Mouse (Mus musculus) midbrain, embryonic 10.5 days (tissue): ENCODE measurements around the gene Large2. TPM values are rescaled to one million over a fixed set of nuclear protein-coding genes. Genes with fewer than 3 reads are reported as not detected.
"Not testable (repeated sequence)": the region's sequence is repeated elsewhere in the genome, so short reads cannot be mapped to it uniquely, and the experiment has no call there.

Source experiments
- DNase-seq: peaks from one replicate; pipeline ENCODE4 v3.0.0-alpha.2; 2017; ENCODE audit warnings: low spot score
- H3K27ac ChIP-seq: fragments of 300-500 bp; sonication (generic); replicated peaks from 2 replicates; pipeline ENCODE4 v1.5.1; 2016; ENCODE audit warnings: mild to moderate bottlenecking
- H3K27me3 ChIP-seq: fragments of 300-500 bp; sonication (generic); 2 replicates; pipeline ENCODE4 v1.6.1; 2016; ENCODE audit warnings: low read depth, mild to moderate bottlenecking; ENCODE audit not compliant: poor library complexity, severe bottlenecking
- H3K36me3 ChIP-seq: fragments of 300-500 bp; sonication (generic); 2 replicates; pipeline ENCODE4 v1.6.1; 2016; ENCODE audit warnings: mild to moderate bottlenecking, moderate library complexity
- H3K4me1 ChIP-seq: fragments of 300-500 bp; sonication (generic); 2 replicates; pipeline ENCODE4 v1.6.1; 2016
- H3K4me3 ChIP-seq: fragments of 300-500 bp; sonication (generic); 2 replicates; pipeline ENCODE4 v1.5.1; 2016; ENCODE audit warnings: mild to moderate bottlenecking, moderate library complexity
- H3K9me3 ChIP-seq: fragments of 300-500 bp; sonication (generic); replicated peaks from 2 replicates; pipeline ENCODE4 v1.6.1; 2016; ENCODE audit warnings: mild to moderate bottlenecking
- WGBS: fragments of 180-500 bp; shearing (Covaris S2); methylation state at CpG from one replicate; pipeline ENCODE4 v1.1.7; 2016; 5-methylcytosine and 5-hydroxymethylcytosine counted together
- polyA plus RNA-seq: library from polyadenylated mRNA; unstranded; fragments of >200 nt; fragmentation: Nextera tagmentation; extraction: Ambion mirVana; gene quantifications from 2 replicates; pipeline ENCODE4 v1.2.1, GENCODE M21; 2016

The Large2 gene
- polyA plus RNA-seq, 1 experiment from 2014 or later: 25.6 TPM

- Histone ChIP-seq H3K4me1 (peaks cover 75% of the 10 kb centered on the region), H3K4me3 (peak within 1 kb of the TSS; percentile 80), H3K27ac (peak within 1 kb of the TSS; percentile 91), H3K9me3 (no peaks in the 10 kb centered on the region), H3K36me3 (peaks cover 31% of the 10 kb centered on the region), H3K27me3 (0 out of 2 replicates have a peak, but pooled peaks cover 5% of the 10 kb centered on the region)
- peak; percentile 57 for DNase-seq
- 7% methylated on average over 54 of the region's 59 CpGs for WGBS
Observed at GRCm38 (mm10) chr2:92401091-92401561, 26.5 kb upstream of the Large2 start, which contains the start of gene Mapk8ip1. Gene Mapk8ip1, minus strand, starts transcription at chr2:92401263.

- 2% methylated on average over 21 of the region's 22 CpGs for WGBS
- DNase-seq: no peak
- Histone ChIP-seq H3K27me3 (0 out of 2 replicates have a peak, but pooled peaks cover 5% of the 10 kb centered on the region), H3K9me3 (no peaks in the 10 kb centered on the region), H3K4me3 (peak overlapping the region; percentile 80), H3K27ac (peak overlapping the region; percentile 91), H3K36me3 (peaks cover 27% of the 10 kb centered on the region), H3K4me1 (peaks cover 71% of the 10 kb centered on the region)
Observed at GRCm38 (mm10) chr2:92400682-92401081, 26.0 kb upstream of the Large2 start.

GRCm38 (mm10) chr2:92399877-92400276, 25.2 kb upstream of the Large2 start:
- H3K27ac ChIP-seq: 0 out of 2 replicates have a peak overlapping the region, but pooled peaks have one; percentile 18

GRCm38 (mm10) chr2:92397436-92397835, 22.8 kb upstream of the Large2 start:
- Histone ChIP-seq H3K4me1 (peaks cover 74% of the 10 kb centered on the region), H3K9me3 (no peaks in the 10 kb centered on the region), H3K27ac (peak overlapping the region; percentile 76), H3K36me3 (no peaks in the 10 kb centered on the region), H3K4me3 (no peak overlapping the region), H3K27me3 (peaks cover 19% of the 10 kb centered on the region; the same call in 1 of the 2 replicates)
- DNase-seq: no peak
- 90% methylated on average over 1 of the region's 1 CpGs for WGBS

More at GRCm38 (mm10) chr2:92399877-92400276, 25.2 kb upstream of the Large2 start:
- not testable (repeated sequence) for H3K9me3 ChIP-seq, DNase-seq, H3K27me3 ChIP-seq
- peaks cover 19% of the 10 kb centered on the region for H3K36me3 ChIP-seq
- H3K4me1 ChIP-seq: peaks cover 66% of the 10 kb centered on the region
- 59% methylated on average over 4 of the region's 4 CpGs for WGBS
- H3K4me3 ChIP-seq: peak overlapping the region; percentile 80

- no peak overlapping the region for H3K4me3 ChIP-seq
- peaks cover 78% of the 10 kb centered on the region for H3K4me1 ChIP-seq
- no peak for DNase-seq
- 93% methylated on average over 3 of the region's 3 CpGs for WGBS
- no peaks in the 10 kb centered on the region for H3K36me3 ChIP-seq
- peaks cover 29% of the 10 kb centered on the region for H3K27me3 ChIP-seq
- no peaks in the 10 kb centered on the region for H3K9me3 ChIP-seq
- no peak overlapping the region for H3K27ac ChIP-seq
Observed at GRCm38 (mm10) chr2:92395535-92395934, 20.9 kb upstream of the Large2 start.

- 3% methylated on average over 26 of the region's 26 CpGs for WGBS
- Histone ChIP-seq H3K36me3 (peaks cover 6% of the 10 kb centered on the region), H3K9me3 (no peaks in the 10 kb centered on the region), H3K27me3 (peaks cover 25% of the 10 kb centered on the region), H3K4me3 (peak overlapping the region; percentile 66), H3K27ac (peak overlapping the region; percentile 93), H3K4me1 (peaks cover 80% of the 10 kb centered on the region)
- DNase-seq: peak; percentile 79
Observed at GRCm38 (mm10) chr2:92392318-92393264, 17.9 kb upstream of the Large2 start.

GRCm38 (mm10) chr2:92391703-92392317, 17.1 kb upstream of the Large2 start:
- H3K27me3 ChIP-seq: peaks cover 25% of the 10 kb centered on the region
- WGBS: 31% methylated on average over 11 of the region's 11 CpGs
- peak overlapping the region; percentile 93 for H3K27ac ChIP-seq
- peaks cover 13% of the 10 kb centered on the region for H3K36me3 ChIP-seq
- peaks cover 77% of the 10 kb centered on the region for H3K4me1 ChIP-seq
- no peaks in the 10 kb centered on the region for H3K9me3 ChIP-seq
- DNase-seq: no peak
- peak overlapping the region; percentile 66 for H3K4me3 ChIP-seq

- Histone ChIP-seq H3K27me3 (peaks cover 25% of the 10 kb centered on the region), H3K36me3 (peaks cover 20% of the 10 kb centered on the region), H3K27ac (peak overlapping the region; percentile 93), H3K9me3 (no peaks in the 10 kb centered on the region), H3K4me1 (peaks cover 73% of the 10 kb centered on the region), H3K4me3 (peak overlapping the region; percentile 66)
- 89% methylated on average over 8 of the region's 8 CpGs for WGBS
- DNase-seq: no peak
Observed at GRCm38 (mm10) chr2:92391116-92391515, 16.4 kb upstream of the Large2 start.

- Histone ChIP-seq H3K4me1 (peaks cover 73% of the 10 kb centered on the region), H3K4me3 (peak overlapping the region; percentile 66), H3K9me3 (no peaks in the 10 kb centered on the region), H3K27me3 (peaks cover 25% of the 10 kb centered on the region), H3K36me3 (peaks cover 28% of the 10 kb centered on the region), H3K27ac (peak overlapping the region; percentile 93)
- WGBS: 79% methylated on average over 6 of the region's 6 CpGs
- no peak for DNase-seq
Observed at GRCm38 (mm10) chr2:92390206-92390930, 15.7 kb upstream of the Large2 start.

- H3K4me3 ChIP-seq: peak overlapping the region; percentile 66
- peaks cover 35% of the 10 kb centered on the region for H3K36me3 ChIP-seq
- H3K9me3 ChIP-seq: no peaks in the 10 kb centered on the region
- peaks cover 25% of the 10 kb centered on the region for H3K27me3 ChIP-seq
- peak overlapping the region; percentile 93 for H3K27ac ChIP-seq
- WGBS: 2% methylated on average over 10 of the region's 10 CpGs
- DNase-seq: no peak
- peaks cover 73% of the 10 kb centered on the region for H3K4me1 ChIP-seq
Observed at GRCm38 (mm10) chr2:92389645-92390044, 15.0 kb upstream of the Large2 start.

- Histone ChIP-seq H3K4me3 (peak overlapping the region; percentile 66), H3K4me1 (peaks cover 68% of the 10 kb centered on the region), H3K36me3 (peaks cover 41% of the 10 kb centered on the region), H3K27ac (peak overlapping the region; percentile 93), H3K9me3 (no peaks in the 10 kb centered on the region), H3K27me3 (peaks cover 21% of the 10 kb centered on the region)
- peak; percentile 99 for DNase-seq
- under 1% methylated on average over 61 of the region's 62 CpGs for WGBS
Observed at GRCm38 (mm10) chr2:92388891-92389641, 14.4 kb upstream of the Large2 start.
